Mouse (Mus musculus) macrophage (primary cell): ENCODE measurements around the gene Mrpl10. TPM values are rescaled to one million over a fixed set of nuclear protein-coding genes. Genes with fewer than 3 reads are reported as not detected.

Experiments used
- H3K27ac ChIP-seq: fragments of 350-480 bp; formaldehyde crosslinking; 2 replicates; pipeline ENCODE4 v1.9.0; 2021
- H3K36me3 ChIP-seq: fragments of 350-480 bp; formaldehyde crosslinking; 2 replicates; pipeline ENCODE4 v1.9.0; 2021; ENCODE audit errors: inconsistent target
- H3K4me3 ChIP-seq: fragments of 350-480 bp; formaldehyde crosslinking; 2 replicates; pipeline ENCODE4 v1.9.0; 2021; ENCODE audit errors: inconsistent target
- H3K79me2 ChIP-seq: fragments of 350-480 bp; formaldehyde crosslinking; 2 replicates; pipeline ENCODE4 v1.9.0; 2021; ENCODE audit errors: inconsistent target
- WGBS: methylation state at CpG from one replicate; pipeline ENCODE4 v1.1.7; 2026; ENCODE audit warnings: inconsistent platforms; ENCODE audit not compliant: missing documents; 5-methylcytosine and 5-hydroxymethylcytosine counted together
- polyA plus RNA-seq: library from polyadenylated mRNA; stranded (reverse); fragments of 250-400 nt; gene quantifications from 3 replicates; pipeline ENCODE4 v1.2.4, GENCODE M21; 2018; ENCODE audit warnings: inconsistent platforms

Gene Mrpl10
- polyA plus RNA-seq, 1 experiment from 2014 or later, result 25.6 TPM

DNA sequence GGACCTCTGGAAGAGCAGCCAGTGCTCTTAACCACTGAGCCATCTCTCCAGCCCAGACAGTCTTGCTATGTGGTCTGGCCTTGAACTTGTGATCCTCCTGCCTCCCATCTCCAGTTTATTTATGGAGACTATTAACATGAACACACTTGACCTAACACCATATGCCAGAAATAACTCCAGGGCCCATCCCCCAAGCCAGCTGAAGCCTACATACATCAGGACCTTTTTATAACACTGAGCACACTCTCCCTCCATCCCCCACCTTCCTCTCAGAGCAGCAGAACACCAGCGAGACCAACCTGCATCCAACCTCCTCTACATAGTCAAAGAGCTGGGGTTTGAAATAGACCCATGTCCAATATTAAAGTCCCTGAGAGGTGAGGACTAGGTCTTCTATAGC, 29.8 kb downstream of the Mrpl10 start:
- Histone ChIP-seq H3K36me3 (peaks cover 25% of the 10 kb centered on the region), H3K4me3 (no peak overlapping the region), H3K27ac (no peak overlapping the region), H3K79me2 (no peaks in the 10 kb centered on the region)
- 100% methylated on average over 1 of the region's 1 CpGs for WGBS

DNA sequence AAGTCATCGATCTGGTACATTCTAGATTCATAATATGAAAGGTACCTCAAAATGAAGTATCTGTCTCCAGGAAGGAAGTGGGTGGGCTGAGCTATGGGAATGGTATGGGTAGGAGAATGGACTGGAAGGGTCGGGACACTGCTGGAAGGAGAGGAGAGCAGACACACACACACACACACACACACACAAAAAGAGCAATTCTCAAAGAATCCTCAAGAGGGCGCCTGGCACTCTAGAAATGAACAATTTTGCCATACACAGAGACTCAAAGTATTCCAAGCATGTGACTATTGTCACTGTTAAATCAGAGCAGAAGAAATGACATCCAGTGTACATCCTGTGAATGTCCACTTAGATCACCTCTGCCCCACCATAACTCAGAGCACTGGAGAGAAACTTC, 31.2 kb downstream of the Mrpl10 start:
- H3K79me2 ChIP-seq, result no peaks in the 10 kb centered on the region
- 38% methylated on average over 2 of the region's 3 CpGs for WGBS
- H3K36me3 ChIP-seq, result peaks cover 12% of the 10 kb centered on the region
- H3K27ac ChIP-seq, result no peak overlapping the region
- no peak overlapping the region for H3K4me3 ChIP-seq

DNA sequence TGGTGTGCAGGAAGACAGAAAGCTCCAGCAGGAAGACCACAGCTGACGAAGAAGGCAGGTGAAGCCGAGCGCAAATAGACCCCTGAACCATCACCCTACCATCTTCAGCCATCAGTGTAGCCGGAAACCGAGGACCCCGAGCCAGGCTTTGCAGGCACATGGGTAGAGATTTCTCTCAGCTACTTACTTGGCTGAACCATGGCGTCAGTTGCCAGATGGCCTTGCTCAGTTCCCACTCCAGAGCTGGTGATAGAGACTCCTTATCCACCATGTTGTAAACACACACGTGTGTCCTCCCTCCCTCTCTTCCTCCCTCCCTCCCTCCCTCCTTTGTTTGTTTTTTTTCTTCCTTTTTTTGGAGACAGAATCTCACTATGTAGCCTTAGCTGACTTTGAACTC, 32.9 kb downstream of the Mrpl10 start:
- Histone ChIP-seq H3K79me2 (no peaks in the 10 kb centered on the region), H3K27ac (no peak overlapping the region), H3K36me3 (no peaks in the 10 kb centered on the region), H3K4me3 (no peak overlapping the region)
- 89% methylated on average over 7 of the region's 8 CpGs for WGBS

DNA sequence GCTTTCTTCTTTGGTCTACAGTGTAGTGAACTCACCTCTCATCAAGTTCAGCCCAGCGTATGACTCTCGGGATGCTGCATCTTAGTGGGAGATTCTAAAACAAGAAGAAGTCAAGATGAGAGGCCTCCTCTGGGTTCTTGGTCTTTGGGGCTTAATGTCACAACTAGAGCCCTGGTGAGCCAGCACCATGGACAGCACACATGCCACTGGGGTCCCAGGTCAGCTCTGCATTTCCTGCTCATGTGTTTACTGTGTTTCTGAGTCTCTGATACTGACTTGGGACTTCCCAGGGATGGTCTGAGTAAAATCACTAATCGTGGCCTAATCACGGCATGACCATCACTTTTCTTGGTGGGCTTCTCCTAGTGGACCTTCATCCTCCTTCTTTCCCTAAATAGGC, 37.4 kb downstream of the Mrpl10 start:
- no peak overlapping the region for H3K4me3 ChIP-seq
- no peaks in the 10 kb centered on the region for H3K36me3 ChIP-seq
- H3K79me2 ChIP-seq, result no peaks in the 10 kb centered on the region
- no peak overlapping the region for H3K27ac ChIP-seq
- WGBS, result 69% methylated on average over 4 of the region's 4 CpGs

DNA sequence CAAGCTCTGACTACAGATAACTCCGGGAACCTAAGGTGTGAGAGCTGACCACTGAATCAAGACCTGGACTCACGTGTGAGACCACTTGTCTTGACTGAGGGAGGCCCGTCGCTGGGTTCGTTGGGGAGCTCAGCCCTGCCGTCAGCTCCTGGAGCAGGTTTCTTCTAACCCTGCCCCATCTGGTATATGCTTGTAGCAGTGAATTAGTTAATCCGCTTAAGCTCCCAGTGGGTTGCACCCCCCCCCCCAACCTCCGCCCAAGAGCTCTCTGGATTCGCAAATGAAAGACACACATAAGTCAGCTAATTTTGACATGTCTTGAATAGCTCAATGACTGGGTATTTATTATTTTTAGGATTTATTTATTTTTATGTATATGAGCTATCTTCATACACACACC, 38.9 kb downstream of the Mrpl10 start:
- no peaks in the 10 kb centered on the region for H3K36me3 ChIP-seq
- no peaks in the 10 kb centered on the region for H3K79me2 ChIP-seq
- H3K4me3 ChIP-seq, result no peak overlapping the region
- 78% methylated on average over 9 of the region's 9 CpGs for WGBS
- H3K27ac ChIP-seq, result no peak overlapping the region

DNA sequence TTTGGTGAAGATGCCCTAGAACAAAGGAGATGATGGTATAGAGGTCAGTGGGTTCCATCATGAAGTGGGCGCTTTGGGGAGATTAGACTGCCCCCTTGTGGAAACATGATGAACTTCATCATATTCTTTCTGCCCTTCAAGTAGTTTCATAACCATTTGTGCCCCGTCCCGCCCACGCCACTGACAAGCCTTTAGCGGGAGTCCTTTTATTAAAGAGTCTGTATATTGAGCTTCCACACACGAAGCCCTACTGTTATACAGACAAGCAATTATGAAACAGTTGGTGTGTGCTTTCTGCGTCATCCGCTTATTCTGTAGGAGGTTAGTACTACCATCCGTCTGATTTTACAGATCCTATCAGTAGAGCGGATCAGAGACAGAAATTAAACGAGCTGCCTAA, 41.6 kb downstream of the Mrpl10 start:
- H3K4me3 ChIP-seq, result no peak overlapping the region
- no peak overlapping the region for H3K27ac ChIP-seq
- H3K36me3 ChIP-seq, result no peaks in the 10 kb centered on the region
- 31% methylated on average over 11 of the region's 11 CpGs for WGBS
- no peaks in the 10 kb centered on the region for H3K79me2 ChIP-seq

DNA sequence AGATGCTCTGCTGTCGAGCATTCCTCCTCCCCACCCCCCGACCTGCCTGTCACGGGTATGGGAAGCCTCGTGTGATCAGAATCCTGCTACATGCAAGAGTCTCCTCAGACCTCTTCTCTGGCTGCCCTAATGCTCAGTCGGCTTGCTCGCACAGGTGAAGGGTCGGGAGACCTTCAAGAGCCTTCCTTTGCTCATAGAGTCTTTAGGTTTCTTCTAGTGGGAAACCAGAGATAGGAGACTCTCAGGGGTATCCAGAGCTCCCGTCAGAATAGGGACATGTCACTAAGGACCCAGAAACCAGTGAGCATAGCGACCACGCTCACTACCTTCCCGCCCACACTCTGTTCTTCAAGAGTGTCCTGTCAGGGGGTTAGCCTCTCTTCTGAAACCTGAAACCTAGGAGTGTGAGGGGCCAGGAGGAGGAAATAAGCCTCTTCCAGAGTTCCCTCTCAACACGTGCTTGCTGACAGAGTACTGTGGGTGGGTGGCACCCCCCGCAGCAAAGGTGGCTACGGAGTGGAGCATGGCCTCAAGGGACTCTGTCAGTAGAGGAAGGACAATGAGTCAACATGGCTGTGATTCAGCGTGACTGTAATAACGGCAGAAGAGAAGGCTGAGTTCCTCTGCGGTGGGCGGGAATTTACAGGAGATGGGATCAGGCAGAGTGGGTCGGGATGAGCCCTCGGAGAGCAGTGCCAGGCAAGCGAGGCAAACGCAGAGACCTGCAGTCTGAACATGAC, 42.2 kb downstream of the Mrpl10 start:
- H3K27ac ChIP-seq, result no peak overlapping the region
- no peaks in the 10 kb centered on the region for H3K36me3 ChIP-seq
- no peaks in the 10 kb centered on the region for H3K79me2 ChIP-seq
- WGBS, result 31% methylated on average over 22 of the region's 22 CpGs
- no peak overlapping the region for H3K4me3 ChIP-seq

DNA sequence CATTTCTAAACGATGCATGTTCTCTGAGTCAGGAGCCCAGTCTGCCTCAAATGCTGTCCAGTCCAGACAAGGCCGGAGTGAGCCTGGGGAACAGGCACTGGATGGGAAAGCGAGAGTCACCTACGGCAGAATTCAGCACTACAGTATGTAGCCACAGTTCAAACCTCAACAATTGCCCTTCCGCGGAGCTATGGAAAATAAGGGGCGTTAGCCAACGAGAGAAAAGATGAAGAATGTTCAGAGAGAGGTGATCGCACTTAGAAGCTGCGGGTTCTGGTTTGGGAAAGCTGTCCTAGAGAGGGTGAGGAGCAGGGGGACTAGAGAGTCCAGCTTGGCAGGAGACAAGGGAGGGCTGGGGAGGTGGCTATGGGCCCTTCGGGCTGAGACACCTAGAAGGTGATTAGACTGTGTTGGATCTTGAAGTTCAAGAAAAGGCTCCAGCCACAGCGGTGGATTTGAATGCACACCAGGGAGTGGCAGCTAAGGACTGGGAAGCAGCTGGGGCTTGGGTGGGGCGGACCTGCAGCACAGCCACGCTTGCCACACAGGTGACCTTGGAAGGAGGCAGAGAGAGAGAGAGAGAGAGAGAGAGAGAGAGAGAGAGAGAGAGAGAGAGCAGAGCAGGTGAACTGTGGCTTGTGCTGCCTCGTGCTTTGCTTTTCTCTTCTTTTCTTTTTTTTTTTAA, 43.6 kb downstream of the Mrpl10 start:
- Histone ChIP-seq H3K36me3 (no peaks in the 10 kb centered on the region), H3K4me3 (no peak overlapping the region), H3K79me2 (no peaks in the 10 kb centered on the region), H3K27ac (no peak overlapping the region)
- 91% methylated on average over 14 of the region's 15 CpGs for WGBS

DNA sequence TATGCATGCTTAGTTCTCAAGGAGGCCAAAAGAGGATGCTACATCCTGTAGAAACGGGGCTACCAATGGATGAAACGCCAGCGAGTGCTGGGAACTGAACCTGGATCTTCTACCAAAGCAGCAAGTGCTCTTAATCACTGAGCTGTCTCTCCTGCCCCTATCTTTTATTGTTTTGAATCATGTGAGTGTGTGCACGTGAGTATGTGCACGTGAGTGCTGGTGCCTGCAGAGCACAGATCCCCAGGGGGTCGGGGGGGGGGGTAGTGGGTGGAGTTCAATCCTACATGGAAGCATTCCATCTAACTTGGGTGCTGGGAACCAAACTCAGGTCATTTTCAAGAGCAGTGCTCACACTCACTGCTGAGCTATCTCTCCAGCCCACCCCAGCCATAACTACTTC, 45.0 kb downstream of the Mrpl10 start:
- H3K4me3 ChIP-seq, result no peak overlapping the region
- H3K27ac ChIP-seq, result no peak overlapping the region
- no peaks in the 10 kb centered on the region for H3K79me2 ChIP-seq
- no peaks in the 10 kb centered on the region for H3K36me3 ChIP-seq
- 76% methylated on average over 6 of the region's 6 CpGs for WGBS

DNA sequence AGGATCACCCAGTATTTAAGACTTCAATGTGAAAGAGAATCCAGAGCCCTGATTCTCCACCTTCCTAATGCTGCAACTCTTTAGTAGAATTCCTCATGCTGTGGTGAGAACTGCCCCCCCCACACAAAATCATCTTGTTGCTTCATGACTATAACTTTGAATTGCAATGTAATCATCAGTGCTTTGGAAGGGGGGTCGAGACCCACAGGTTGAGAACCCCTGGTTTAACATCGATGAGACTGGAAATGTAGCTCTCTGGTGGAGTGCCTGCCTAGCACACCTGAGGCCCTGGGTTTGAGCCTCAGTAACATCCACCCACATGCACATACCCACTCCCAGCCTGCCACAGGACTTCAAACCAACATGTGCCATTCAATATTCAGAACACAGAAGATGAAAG, 53.2 kb downstream of the Mrpl10 start:
- Histone ChIP-seq H3K27ac (no peak overlapping the region), H3K4me3 (no peak overlapping the region), H3K79me2 (no peaks in the 10 kb centered on the region), H3K36me3 (no peaks in the 10 kb centered on the region)
- WGBS, result 74% methylated on average over 2 of the region's 2 CpGs

DNA sequence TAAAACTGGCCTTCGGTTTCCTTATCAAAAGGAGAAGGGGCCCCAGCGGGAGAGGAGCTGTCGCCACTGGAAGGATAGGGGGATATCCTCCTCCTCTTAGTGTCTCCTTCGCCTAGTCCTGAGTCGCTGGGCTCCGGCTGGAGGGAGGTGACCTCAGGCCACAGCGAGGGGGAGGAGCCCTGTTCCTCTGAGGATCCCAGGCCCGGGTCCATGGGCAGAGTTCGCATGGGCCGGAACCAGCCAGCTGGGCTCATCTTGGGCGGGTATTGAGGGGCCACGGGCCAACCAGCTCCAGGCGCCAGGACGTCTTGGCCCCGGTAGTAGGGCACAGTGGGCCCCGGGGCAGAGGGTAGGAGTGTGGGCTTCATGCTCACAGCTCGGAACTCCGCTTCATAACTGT, 57.4 kb downstream of the Mrpl10 start:
- Histone ChIP-seq H3K4me3 (no peak overlapping the region), H3K36me3 (no peaks in the 10 kb centered on the region), H3K79me2 (no peaks in the 10 kb centered on the region), H3K27ac (no peak overlapping the region)
- 17% methylated on average over 18 of the region's 18 CpGs for WGBS

Other genes with a start within 250 kb of the Mrpl10 start
- gene Nfe2l1, start 211.6 kb upstream of the Mrpl10 start, polyA plus RNA-seq, result 85.5 to 118 TPM (median 95.5 TPM) in 3 replicates
- 11.9 to 23.0 TPM (median 16.0 TPM) in 3 replicates for gene Copz2, start 191.7 kb upstream of the Mrpl10 start, polyA plus RNA-seq
- 15.0 to 17.0 TPM (median 16.0 TPM) in 3 replicates for gene Cdk5rap3, start 125.1 kb upstream of the Mrpl10 start, polyA plus RNA-seq
- 0.19 TPM in 1 of 3 replicates, not detected in the others for gene Prr15l, start 113.5 kb upstream of the Mrpl10 start, polyA plus RNA-seq
- gene Pnpo, start 97.6 kb upstream of the Mrpl10 start, polyA plus RNA-seq, result 15.4 to 17.0 TPM (median 15.6 TPM) in 3 replicates
- 10.9 to 20.7 TPM (median 12.1 TPM) in 3 replicates for gene Sp2, start 58.6 kb upstream of the Mrpl10 start, polyA plus RNA-seq
- 0.09 TPM in 1 of 3 replicates, not detected in the others for gene Sp6, start 28.2 kb upstream of the Mrpl10 start, polyA plus RNA-seq
- gene Scrn2, start 11.6 kb upstream of the Mrpl10 start, polyA plus RNA-seq, result 0.57 to 3.6 TPM (median 1.3 TPM) in 3 replicates
- 0.17 TPM in 1 of 3 replicates, not detected in the others for gene Lrrc46, start 153 bp upstream of the Mrpl10 start, polyA plus RNA-seq
- 6.4 to 9.7 TPM (median 9.5 TPM) in 3 replicates for gene Osbpl7, start 9.1 kb downstream of the Mrpl10 start, polyA plus RNA-seq
- gene Tbx21, start 73.8 kb downstream of the Mrpl10 start, polyA plus RNA-seq, result 0.09 TPM in 1 of 3 replicates, not detected in the others
- 21.0 to 27.3 TPM (median 25.6 TPM) in 3 replicates for gene Tbkbp1, start 109.9 kb downstream of the Mrpl10 start, polyA plus RNA-seq
- 63.7 to 139 TPM (median 123 TPM) in 3 replicates for gene Kpnb1, start 146.3 kb downstream of the Mrpl10 start, polyA plus RNA-seq
- gene Npepps, start 239.1 kb downstream of the Mrpl10 start, polyA plus RNA-seq, result 33.4 to 65.0 TPM (median 53.5 TPM) in 3 replicates